Mouse (Mus musculus) hindbrain, embryonic 15.5 days (tissue): ENCODE data around the gene Sbno2. TPM values are rescaled to one million over a fixed set of nuclear protein-coding genes. Genes with fewer than 3 reads are reported as not detected.

Experiments
- ATAC-seq: fragments of 200-750 bp; cut with Nextera tagmentation; 2 replicates; pipeline ENCODE4 v1.8.0; 2017; ENCODE audit warnings: low read depth, moderate number of reproducible peaks, moderate TSS enrichment; ENCODE audit not compliant: low FRiP score
- H3K27ac ChIP-seq: fragments of 300-500 bp; sonication (generic); replicated peaks from 2 replicates; pipeline ENCODE4 v1.5.1; 2015; ENCODE audit warnings: mild to moderate bottlenecking, inconsistent platforms
- H3K27me3 ChIP-seq: fragments of 300-500 bp; sonication (generic); 2 replicates; pipeline ENCODE4 v1.6.1; 2015; ENCODE audit warnings: control low read depth, inconsistent platforms
- H3K36me3 ChIP-seq: fragments of 300-500 bp; sonication (generic); 2 replicates; pipeline ENCODE4 v1.6.1; 2015; ENCODE audit warnings: control low read depth, inconsistent platforms
- H3K4me1 ChIP-seq: fragments of 300-500 bp; sonication (generic); replicated peaks from 2 replicates; pipeline ENCODE4 v1.6.1; 2015; ENCODE audit warnings: control low read depth, inconsistent platforms
- H3K4me2 ChIP-seq: fragments of 300-500 bp; sonication (generic); 2 replicates; pipeline ENCODE4 v1.6.1; 2015; ENCODE audit warnings: moderate library complexity, mild to moderate bottlenecking, inconsistent platforms
- H3K4me3 ChIP-seq: fragments of 300-500 bp; sonication (generic); 2 replicates; pipeline ENCODE4 v1.5.1; 2015; ENCODE audit warnings: mild to moderate bottlenecking, inconsistent platforms
- H3K9ac ChIP-seq: fragments of 300-500 bp; sonication (generic); 2 replicates; pipeline ENCODE4 v1.6.1; 2015; ENCODE audit warnings: inconsistent platforms
- H3K9me3 ChIP-seq: fragments of 300-500 bp; sonication (generic); 2 replicates; pipeline ENCODE4 v1.6.1; 2016; ENCODE audit warnings: control low read depth, inconsistent platforms
- WGBS: fragments of 180-500 bp; shearing (Covaris S2); methylation state at CpG from one replicate; pipeline ENCODE4 v1.1.7; 2015; 5-methylcytosine and 5-hydroxymethylcytosine counted together
- polyA plus RNA-seq: library from polyadenylated mRNA; unstranded; fragments of >200 nt; fragmentation: Nextera tagmentation; extraction: Ambion mirVana; gene quantifications from 2 replicates; pipeline ENCODE4 v1.2.1, GENCODE M21; 2015

Sbno2 gene
- polyA plus RNA-seq, 1 experiment from 2014 or later = 12.6 TPM

GRCm38 (mm10) chr10:80116563-80116926, 11.2 kb upstream of the Sbno2 start:
- WGBS = 2% methylated on average over 27 of the region's 27 CpGs
- Histone ChIP-seq H3K27ac (peak overlapping the region; percentile 5; the same call in 1 of the 2 replicates), H3K9me3 (no peaks in the 10 kb centered on the region), H3K4me1 (peaks cover 53% of the 10 kb centered on the region), H3K36me3 (no peaks in the 10 kb centered on the region), H3K4me2 (peak overlapping the region; percentile 70), H3K9ac (peak overlapping the region; percentile 88), H3K27me3 (no peaks in the 10 kb centered on the region), H3K4me3 (peak overlapping the region; percentile 91)
- no peak for ATAC-seq

DNA sequence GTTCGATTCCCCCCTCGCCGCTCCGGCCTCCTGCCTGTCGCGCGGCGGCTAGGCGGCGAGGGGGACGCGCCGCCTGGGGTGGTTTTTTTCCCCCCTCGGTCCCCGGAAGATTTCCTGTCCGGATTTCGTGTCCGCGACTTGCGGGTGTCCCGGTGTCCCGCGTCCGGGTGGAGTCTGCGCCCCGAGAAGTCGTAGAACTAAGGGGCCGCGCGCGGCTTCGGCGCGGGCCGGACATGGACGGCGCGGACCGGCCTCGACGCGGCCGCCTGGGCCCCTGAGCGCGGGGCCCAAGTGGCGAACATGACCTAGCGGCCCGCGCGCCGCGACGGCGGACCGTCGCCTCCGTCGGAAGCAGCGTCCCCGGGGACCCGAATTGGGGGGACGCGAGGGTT, 10.6 kb upstream of the Sbno2 start:
- Histone ChIP-seq H3K36me3 (no peaks in the 10 kb centered on the region), H3K4me3 (peak overlapping the region; percentile 91), H3K4me2 (peak overlapping the region; percentile 70), H3K27me3 (no peaks in the 10 kb centered on the region), H3K9ac (peak overlapping the region; percentile 88), H3K4me1 (peaks cover 53% of the 10 kb centered on the region), H3K27ac (peak overlapping the region; percentile 86), H3K9me3 (no peaks in the 10 kb centered on the region)
- ATAC-seq = no peak
- under 1% methylated on average over 63 of the region's 63 CpGs for WGBS

DNA sequence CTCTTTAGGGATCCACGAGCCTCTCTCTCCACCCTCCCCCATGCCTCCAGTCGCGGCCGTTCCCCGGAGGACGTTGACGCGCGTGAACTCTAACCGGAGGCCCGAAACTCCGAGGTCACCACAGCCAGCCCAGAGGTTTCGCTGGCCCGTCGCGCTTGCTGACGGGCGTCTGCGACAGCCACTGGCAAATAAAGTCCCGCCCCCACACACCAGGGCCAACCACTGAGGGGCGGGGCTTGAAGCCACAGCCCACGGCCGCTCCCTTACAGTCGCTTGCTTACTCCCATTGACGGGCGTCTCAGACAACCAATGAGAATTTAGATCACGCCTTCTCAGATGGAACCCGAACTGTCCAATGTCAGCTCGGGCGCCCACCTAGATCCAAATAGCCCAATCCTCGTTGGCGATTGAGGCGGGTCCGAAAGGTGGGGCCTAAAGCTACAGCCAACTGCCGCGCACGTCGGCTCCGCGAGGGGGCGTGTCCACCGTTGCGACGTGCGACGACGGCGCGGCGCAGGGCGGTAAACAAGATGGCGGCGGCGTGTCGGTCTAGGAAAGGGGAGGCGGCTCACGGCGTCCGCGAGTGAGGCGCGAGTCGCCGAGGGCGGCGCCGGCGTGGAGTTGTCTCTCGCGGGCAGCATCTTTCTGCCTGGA, 10.0 kb upstream of the Sbno2 start, which contains the start of gene Stk11:
Stk11 (plus strand) TSS at position 514 of the 654 bp plus-strand sequence.
- WGBS = under 1% methylated on average over 67 of the region's 70 CpGs
- H3K9me3 ChIP-seq = no peaks in the 10 kb centered on the region
- H3K27me3 ChIP-seq = no peaks in the 10 kb centered on the region
- peak; percentile 99 for ATAC-seq
- peak within 1 kb of the TSS; percentile 91 for H3K4me3 ChIP-seq
- peaks cover 48% of the 10 kb centered on the region for H3K4me1 ChIP-seq
- H3K4me2 ChIP-seq = peak within 1 kb of the TSS; percentile 70
- peak within 1 kb of the TSS; percentile 88 for H3K9ac ChIP-seq
- no peaks in the 10 kb centered on the region for H3K36me3 ChIP-seq
- peak within 1 kb of the TSS; percentile 86 for H3K27ac ChIP-seq

- no peak for ATAC-seq
Measured at GRCm38 (mm10) chr10:80114341-80115284, 9.2 kb upstream of the Sbno2 start.

GRCm38 (mm10) chr10:80107678-80108077, 2.3 kb upstream of the Sbno2 start:
- H3K27me3 ChIP-seq = peaks cover 2% of the 10 kb centered on the region; the same call in 1 of the 2 replicates
- no peaks in the 10 kb centered on the region for H3K36me3 ChIP-seq
- ATAC-seq = no peak
- no peak overlapping the region for H3K9ac ChIP-seq
- no peaks in the 10 kb centered on the region for H3K9me3 ChIP-seq
- H3K4me2 ChIP-seq = no peak overlapping the region
- H3K27ac ChIP-seq = no peak overlapping the region
- H3K4me1 ChIP-seq = no peaks in the 10 kb centered on the region
- H3K4me3 ChIP-seq = no peak overlapping the region
- 65% methylated on average over 6 of the region's 6 CpGs for WGBS

More at GRCm38 (mm10) chr10:80114341-80115284, 9.2 kb upstream of the Sbno2 start:
- peak overlapping the region; percentile 72 for H3K27ac ChIP-seq
- peaks cover 42% of the 10 kb centered on the region for H3K4me1 ChIP-seq
- H3K36me3 ChIP-seq = no peaks in the 10 kb centered on the region
- peak overlapping the region; percentile 91 for H3K4me3 ChIP-seq
- 3% methylated on average over 27 of the region's 27 CpGs for WGBS
- no peaks in the 10 kb centered on the region for H3K9me3 ChIP-seq
- no peaks in the 10 kb centered on the region for H3K27me3 ChIP-seq
- H3K9ac ChIP-seq = peak overlapping the region; percentile 17; the same call in 1 of the 2 replicates
- peak overlapping the region; percentile 56 for H3K4me2 ChIP-seq

DNA sequence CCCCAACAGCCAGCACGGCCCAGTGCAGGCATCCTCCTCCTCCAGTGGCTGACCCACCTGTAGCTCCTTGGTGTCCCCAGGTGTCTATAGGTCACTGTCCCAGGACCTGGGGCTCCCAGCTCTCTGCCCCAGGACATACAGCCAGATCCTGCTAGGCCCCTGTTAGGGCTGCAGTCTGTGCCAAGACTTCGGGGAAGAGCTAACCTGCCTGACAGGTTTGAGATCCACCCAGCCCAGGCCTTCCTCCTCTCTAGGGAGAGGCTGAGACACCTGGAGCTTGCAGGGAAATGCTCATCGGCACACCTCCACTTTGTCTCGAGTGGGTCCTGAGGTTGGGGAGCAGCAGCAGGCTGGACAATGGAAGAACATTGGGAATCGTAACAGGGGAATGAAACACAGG, 555 bp upstream of the Sbno2 start:
- H3K36me3 ChIP-seq = no peaks in the 10 kb centered on the region
- H3K4me1 ChIP-seq = peaks cover 11% of the 10 kb centered on the region
- 74% methylated on average over 5 of the region's 5 CpGs for WGBS
- H3K4me2 ChIP-seq = no peak overlapping the region
- peaks cover 2% of the 10 kb centered on the region; the same call in 1 of the 2 replicates for H3K27me3 ChIP-seq
- H3K27ac ChIP-seq = no peak overlapping the region
- ATAC-seq = no peak
- H3K9me3 ChIP-seq = no peaks in the 10 kb centered on the region
- no peak overlapping the region for H3K4me3 ChIP-seq
- no peak overlapping the region for H3K9ac ChIP-seq

GRCm38 (mm10) chr10:80104181-80104580, 1.2 kb downstream of the Sbno2 start:
- Histone ChIP-seq H3K4me3 (no peak overlapping the region), H3K9ac (no peak overlapping the region), H3K36me3 (no peaks in the 10 kb centered on the region), H3K4me1 (peaks cover 21% of the 10 kb centered on the region), H3K27ac (no peak overlapping the region), H3K9me3 (no peaks in the 10 kb centered on the region), H3K4me2 (no peak overlapping the region), H3K27me3 (peaks cover 2% of the 10 kb centered on the region; the same call in 1 of the 2 replicates)
- ATAC-seq = no peak
- 91% methylated on average over 3 of the region's 3 CpGs for WGBS

DNA sequence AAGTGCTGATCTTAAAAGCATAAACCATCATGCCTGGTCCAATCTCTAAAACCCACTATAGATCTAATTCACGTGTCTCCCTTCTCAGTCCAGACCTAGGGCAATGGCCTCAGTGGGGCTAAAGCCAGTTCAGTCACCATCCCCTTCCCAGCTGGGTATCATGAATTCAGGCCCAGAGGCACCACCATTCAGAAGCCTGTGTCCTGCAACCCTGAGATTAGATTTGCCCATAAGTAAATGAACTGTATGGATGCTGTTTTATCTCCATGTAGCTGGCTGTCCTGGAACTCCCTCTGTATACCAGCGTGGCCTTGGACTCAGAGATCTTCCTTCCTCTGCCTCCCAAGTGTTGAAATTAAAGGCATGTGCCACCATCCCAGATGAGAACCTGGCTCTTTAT, 2.3 kb downstream of the Sbno2 start:
- Histone ChIP-seq H3K27me3 (peaks cover 2% of the 10 kb centered on the region; the same call in 1 of the 2 replicates), H3K27ac (peak overlapping the region; percentile 56), H3K4me3 (peak overlapping the region; percentile 91; the same call in 1 of the 2 replicates), H3K4me1 (peaks cover 21% of the 10 kb centered on the region), H3K4me2 (peak overlapping the region; percentile 84), H3K9me3 (no peaks in the 10 kb centered on the region), H3K36me3 (no peaks in the 10 kb centered on the region), H3K9ac (0 out of 2 replicates have a peak overlapping the region, but pooled peaks have one; percentile 81)
- 80% methylated on average over 2 of the region's 2 CpGs for WGBS
- ATAC-seq = no peak

GRCm38 (mm10) chr10:80102216-80102915, 3.0 kb downstream of the Sbno2 start:
- WGBS = under 1% methylated on average over 59 of the region's 59 CpGs
- Histone ChIP-seq H3K27me3 (peaks cover 2% of the 10 kb centered on the region; the same call in 1 of the 2 replicates), H3K9ac (peak overlapping the region; percentile 81), H3K36me3 (no peaks in the 10 kb centered on the region), H3K9me3 (no peaks in the 10 kb centered on the region), H3K27ac (peak overlapping the region; percentile 56), H3K4me2 (peak overlapping the region; percentile 84), H3K4me3 (peak overlapping the region; percentile 91), H3K4me1 (peaks cover 24% of the 10 kb centered on the region)
- peak; percentile 89 for ATAC-seq

- ATAC-seq = no peak
- Histone ChIP-seq H3K4me2 (peak overlapping the region; percentile 84; the same call in 1 of the 2 replicates), H3K27ac (no peak overlapping the region), H3K36me3 (no peaks in the 10 kb centered on the region), H3K27me3 (peaks cover 2% of the 10 kb centered on the region; the same call in 1 of the 2 replicates), H3K9me3 (no peaks in the 10 kb centered on the region), H3K4me3 (no peak overlapping the region), H3K9ac (no peak overlapping the region), H3K4me1 (peaks cover 27% of the 10 kb centered on the region)
- WGBS = 71% methylated on average over 11 of the region's 11 CpGs
Measured at GRCm38 (mm10) chr10:80100982-80101381, 4.4 kb downstream of the Sbno2 start.

DNA sequence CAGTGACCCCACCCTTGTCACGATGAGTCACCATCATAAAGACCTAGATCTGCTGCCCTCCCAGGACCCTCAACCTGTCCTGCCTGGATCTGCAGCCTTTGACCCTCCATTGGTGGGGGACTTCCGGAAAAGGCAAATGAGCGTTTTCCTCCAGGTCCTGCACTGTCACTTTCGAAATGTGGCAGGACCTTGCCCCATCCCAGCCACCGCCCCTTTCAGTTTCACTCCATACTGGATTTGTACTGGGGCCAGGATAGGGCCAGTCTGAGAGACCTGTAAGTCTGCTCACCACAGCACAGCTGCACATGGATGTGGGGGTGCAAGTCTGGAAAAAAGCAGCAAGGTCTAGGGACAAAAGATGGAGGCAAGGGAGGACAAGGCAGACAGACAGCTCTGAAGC, 6.7 kb downstream of the Sbno2 start:
- H3K36me3 ChIP-seq = no peaks in the 10 kb centered on the region
- no peak overlapping the region for H3K27ac ChIP-seq
- H3K4me1 ChIP-seq = peaks cover 27% of the 10 kb centered on the region
- H3K4me3 ChIP-seq = no peak overlapping the region
- ATAC-seq = no peak
- H3K27me3 ChIP-seq = no peaks in the 10 kb centered on the region
- H3K4me2 ChIP-seq = no peak overlapping the region
- H3K9ac ChIP-seq = no peak overlapping the region
- no peaks in the 10 kb centered on the region for H3K9me3 ChIP-seq
- 89% methylated on average over 5 of the region's 5 CpGs for WGBS
